Mouse (Mus musculus) liver, postnatal 0 days (tissue): ENCODE measurements around the gene Fcer1g. TPM values are rescaled to one million over a fixed set of nuclear protein-coding genes. Genes with fewer than 3 reads are reported as not detected.

ENCODE experiments used
- ATAC-seq: fragments of 200-750 bp; cut with Nextera tagmentation; 2 replicates; pipeline ENCODE4 v1.8.0; 2017; ENCODE audit warnings: mild to moderate bottlenecking, moderate library complexity
- DNase-seq: peaks from one replicate; pipeline ENCODE4 v3.0.0-alpha.2; 2016
- H3K27ac ChIP-seq: fragments of 300-500 bp; sonication (generic); 2 replicates; pipeline ENCODE4 v1.5.1; 2014; ENCODE audit warnings: antibody characterized with exemption, moderate library complexity, mild to moderate bottlenecking, low read depth
- H3K27me3 ChIP-seq: fragments of 300-500 bp; sonication (generic); 2 replicates; pipeline ENCODE4 v1.6.1; 2014; ENCODE audit warnings: low read length, control low read depth, mixed read lengths; ENCODE audit not compliant: insufficient read depth
- H3K36me3 ChIP-seq: fragments of 300-500 bp; sonication (generic); replicated peaks from 2 replicates; pipeline ENCODE4 v1.6.1; 2014; ENCODE audit warnings: mild to moderate bottlenecking, control low read depth, low read length, moderate library complexity, mixed read lengths; ENCODE audit not compliant: insufficient read depth
- H3K4me1 ChIP-seq: fragments of 300-500 bp; sonication (generic); 2 replicates; pipeline ENCODE4 v1.6.1; 2014; ENCODE audit warnings: antibody characterized with exemption, mild to moderate bottlenecking, control low read depth; ENCODE audit not compliant: insufficient read depth
- H3K4me2 ChIP-seq: fragments of 300-500 bp; sonication (generic); 2 replicates; pipeline ENCODE4 v1.6.1; 2014; ENCODE audit warnings: low read depth, mild to moderate bottlenecking, low read length, moderate library complexity, mixed read lengths
- H3K4me3 ChIP-seq: fragments of 300-500 bp; sonication (generic); 2 replicates; pipeline ENCODE4 v1.5.1; 2014; ENCODE audit warnings: low read depth, low read length
- H3K9ac ChIP-seq: fragments of 300-500 bp; sonication (generic); replicated peaks from 2 replicates; pipeline ENCODE4 v1.6.1; 2014; ENCODE audit warnings: mild to moderate bottlenecking, moderate library complexity
- H3K9me3 ChIP-seq: fragments of 300-500 bp; sonication (generic); 2 replicates; pipeline ENCODE4 v1.6.1; 2016; ENCODE audit warnings: mild to moderate bottlenecking, control low read depth, low read length, mixed read lengths
- CTCF ChIP-seq: sonication (generic); IDR thresholded peaks from 2 replicates; pipeline ENCODE4 v1.5.1; 2016; ENCODE audit warnings: antibody characterized with exemption, low read depth
- EP300 ChIP-seq: IDR thresholded peaks from 2 replicates; pipeline ENCODE4 v1.6.1; 2016; ENCODE audit warnings: antibody characterized with exemption, low read depth, mild to moderate bottlenecking
- WGBS: fragments of 180-500 bp; shearing (Covaris S2); extraction: QIAGEN DNeasy Blood & Tissue Kit; methylation state at CpG from one replicate; pipeline ENCODE4 v1.1.7; 2014; ENCODE audit not compliant: insufficient replicate concordance; 5-methylcytosine and 5-hydroxymethylcytosine counted together
- polyA plus RNA-seq: library from polyadenylated mRNA; unstranded; fragments of >200 nt; fragmentation: Nextera tagmentation; extraction: Ambion mirVana; gene quantifications from 2 replicates; pipeline ENCODE4 v1.2.1, GENCODE M21; 2015

Fcer1g gene
- polyA plus RNA-seq, 1 experiment from 2014 or later: 171 TPM

- H3K27ac ChIP-seq: peak overlapping the region; percentile 95
- DNase-seq: peak; percentile 75
- H3K4me3 ChIP-seq: no peak overlapping the region
- H3K9ac ChIP-seq: no peak overlapping the region
- H3K9me3 ChIP-seq: no peaks in the 10 kb centered on the region
- no peaks in the 10 kb centered on the region for H3K27me3 ChIP-seq
- TF ChIP-seq CTCF (no peak), EP300 (no peak; the same call in 1 of the 2 replicates)
- 61% methylated on average over 2 of the region's 2 CpGs for WGBS
- peaks cover 19% of the 10 kb centered on the region for H3K4me1 ChIP-seq
- H3K4me2 ChIP-seq: no peak overlapping the region
- H3K36me3 ChIP-seq: peaks cover 11% of the 10 kb centered on the region
- peak; percentile 62 for ATAC-seq
Observed at GRCm38 (mm10) chr1:171223796-171224195, 10.4 kb downstream of the Fcer1g start.

GRCm38 (mm10) chr1:171223168-171223567 is 11.0 kb downstream of the Fcer1g start:
- no peaks in the 10 kb centered on the region for H3K27me3 ChIP-seq
- ATAC-seq (no peak), DNase-seq (no peak)
- H3K4me2 ChIP-seq: peak overlapping the region; percentile 92
- 55% methylated on average over 6 of the region's 6 CpGs for WGBS
- no peaks in the 10 kb centered on the region for H3K9me3 ChIP-seq
- peaks cover 19% of the 10 kb centered on the region for H3K4me1 ChIP-seq
- TF ChIP-seq CTCF: no peak
- no peak for TF ChIP-seq EP300
- H3K36me3 ChIP-seq: peaks cover 18% of the 10 kb centered on the region
- peak overlapping the region; percentile 66 for H3K4me3 ChIP-seq
- peak overlapping the region; percentile 61 for H3K9ac ChIP-seq
- peak overlapping the region; percentile 95 for H3K27ac ChIP-seq

- ATAC-seq (peak; percentile 87), DNase-seq (peak; percentile 89)
- no peak; the same call in 1 of the 2 replicates for TF ChIP-seq EP300
- TF ChIP-seq CTCF: peak; percentile 80
- H3K9me3 ChIP-seq: no peaks in the 10 kb centered on the region
- H3K9ac ChIP-seq: peak within 1 kb of the TSS; percentile 61
- H3K27ac ChIP-seq: peak within 1 kb of the TSS; percentile 95
- no peaks in the 10 kb centered on the region for H3K27me3 ChIP-seq
- H3K4me3 ChIP-seq: peak within 1 kb of the TSS; percentile 66
- WGBS: 2% methylated on average over 28 of the region's 28 CpGs
- H3K4me2 ChIP-seq: peak within 1 kb of the TSS; percentile 92
- peaks cover 18% of the 10 kb centered on the region for H3K36me3 ChIP-seq
- H3K4me1 ChIP-seq: peaks cover 19% of the 10 kb centered on the region
Observed at GRCm38 (mm10) chr1:171222238-171223155, 11.7 kb downstream of the Fcer1g start, which contains the start of gene Tomm40l. Tomm40l (minus strand) TSS chr1:171222514.

- H3K9me3 ChIP-seq: no peaks in the 10 kb centered on the region
- peaks cover 18% of the 10 kb centered on the region for H3K36me3 ChIP-seq
- peaks cover 19% of the 10 kb centered on the region for H3K4me1 ChIP-seq
- peak overlapping the region; percentile 49 for H3K27ac ChIP-seq
- peak overlapping the region; percentile 66 for H3K4me3 ChIP-seq
- DNase-seq (peak; percentile 22), ATAC-seq (no peak)
- peak overlapping the region; percentile 52 for H3K9ac ChIP-seq
- peak overlapping the region; percentile 92 for H3K4me2 ChIP-seq
- TF ChIP-seq EP300 (no peak), CTCF (no peak)
- no peaks in the 10 kb centered on the region for H3K27me3 ChIP-seq
- 9% methylated on average over 22 of the region's 22 CpGs for WGBS
Observed at GRCm38 (mm10) chr1:171221281-171222193, 12.6 kb downstream of the Fcer1g start.

GRCm38 (mm10) chr1:171220871-171221270 is 13.3 kb downstream of the Fcer1g start:
- Histone ChIP-seq H3K27ac (peak overlapping the region; percentile 24; the same call in 1 of the 2 replicates), H3K4me2 (peak overlapping the region; percentile 92), H3K4me1 (peaks cover 24% of the 10 kb centered on the region), H3K27me3 (no peaks in the 10 kb centered on the region), H3K9me3 (no peaks in the 10 kb centered on the region), H3K4me3 (peak overlapping the region; percentile 66), H3K36me3 (peaks cover 18% of the 10 kb centered on the region), H3K9ac (peak overlapping the region; percentile 52)
- 9% methylated on average over 10 of the region's 10 CpGs for WGBS
- peak; percentile 9 for ATAC-seq
- peak; percentile 90 for DNase-seq
- TF ChIP-seq CTCF: peak; percentile 94
- TF ChIP-seq EP300: no peak
